22 mouse cellular contexts compared by ENCODE assay signal in the genomic region with DNA sequence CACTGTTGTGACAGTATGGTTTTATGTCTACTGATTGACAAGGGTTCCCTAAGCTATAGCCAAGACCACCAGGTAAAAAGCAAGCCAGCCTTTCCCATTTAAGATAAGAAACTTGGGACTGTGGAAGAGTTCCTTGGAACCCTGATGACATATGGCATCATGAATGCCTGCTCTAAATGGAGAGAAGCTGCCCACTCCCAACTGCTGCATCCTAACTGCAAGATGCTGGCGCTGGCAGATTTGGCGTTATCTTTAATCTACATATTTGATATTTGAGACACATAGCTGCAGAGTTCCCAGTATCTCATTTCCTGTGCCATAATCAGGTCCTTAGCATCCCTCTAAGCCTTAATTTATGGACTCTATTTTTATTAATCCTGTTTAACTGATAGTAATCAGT.
DNase-seq lines count a peak whose midpoint lies in the region; ATAC-seq and TF ChIP-seq lines count a peak whose summit lies in the region.
"Had no signal": no experiment of that assay in that cellular context is flagged by ENCODE, and none has a peak within 500 bp of the region (broad histone marks: within the 10 kb centered on the region; RNA-seq: fewer than 3 reads in every experiment).

No protein-coding gene starts in this region.

- H3K36me3 ChIP-seq in hindbrain, embryonic 13.5 days, result no peaks in the 10 kb centered on the region
- H3K36me3 ChIP-seq in liver, embryonic 12.5 days, result no peaks in the 10 kb centered on the region
- H3K36me3 ChIP-seq: embryonic facial prominence, embryonic 15.5 days; heart, embryonic 12.5 days; hindbrain, embryonic 12.5 days; limb, embryonic 15.5 days; midbrain, embryonic 12.5 days; neural tube, embryonic 12.5 days had no signal

- H3K9ac ChIP-seq in hindbrain, embryonic 13.5 days, result no peak overlapping the region
- no peak overlapping the region for H3K9ac ChIP-seq in liver, embryonic 12.5 days
- H3K9ac ChIP-seq: embryonic facial prominence, embryonic 15.5 days; heart, embryonic 12.5 days; hindbrain, embryonic 12.5 days; limb, embryonic 15.5 days; midbrain, embryonic 12.5 days; neural tube, embryonic 12.5 days had no signal

- intact Hi-C loops in left cerebral cortex, postnatal 25 days (cut with DNase I), result loop anchor here (10.0 kb wide), 2 partner anchors 739 to 809 kb away; no protein-coding TSS in a partner anchor

- TF ChIP-seq CTCF in layer of hippocampus, adult 2 months (conservative IDR thresholded peaks at IDR 0.05), result no peak

- 96% methylated on average over 2 of the region's 2 CpGs for WGBS in hindbrain, embryonic 13.5 days
- WGBS in liver, embryonic 12.5 days (ENCODE audit: insufficient replicate concordance), result 72% methylated on average over 2 of the region's 2 CpGs

- H3K27ac ChIP-seq in layer of hippocampus, adult 2 months, result peak overlapping the region; percentile 59; the same call in 1 of the 2 replicates
- no peak overlapping the region for H3K27ac ChIP-seq in hindbrain, embryonic 13.5 days
- no peak overlapping the region for H3K27ac ChIP-seq in liver, embryonic 12.5 days
- H3K27ac ChIP-seq: embryonic facial prominence, embryonic 15.5 days; hindbrain, embryonic 12.5 days; limb, embryonic 15.5 days; midbrain, embryonic 12.5 days; neural tube, embryonic 12.5 days had no signal

- peak in 1 of 2 experiments; percentile 57 for DNase-seq in layer of hippocampus, adult 2 months (ENCODE audit: low spot score in 2 of 2)
- DNase-seq in layer of hippocampus, postnatal 25 days (ENCODE audit: extremely low spot score in 1 of 2, low spot score in 1 of 2), result no peak
- DNase-seq in frontal cortex, postnatal 36 days (ENCODE audit: low spot score in 2 of 2), result peak; percentile 36 to 76
- DNase-seq in left cerebral cortex, postnatal 25 days (ENCODE audit: low spot score in 2 of 2), result peak; percentile 26 to 91
- peak; percentile 76 for DNase-seq in telencephalon, adult 2 months (ENCODE audit: low read depth, low spot score)
- DNase-seq: adrenal gland, adult 8-10 months; cerebellum, adult 11 months; cerebellum, postnatal 25 days; heart, postnatal 14 days; kidney, adult 2 months; kidney, postnatal 10 days; lung, postnatal 10 days; thymus, postnatal 14 days had no signal

- H3K4me1 ChIP-seq in hindbrain, embryonic 13.5 days (replicated peaks), result no peaks in the 10 kb centered on the region
- H3K4me1 ChIP-seq in liver, embryonic 12.5 days, result no peaks in the 10 kb centered on the region
- H3K4me1 ChIP-seq: embryonic facial prominence, embryonic 15.5 days; heart, embryonic 12.5 days; hindbrain, embryonic 12.5 days; limb, embryonic 15.5 days; midbrain, embryonic 12.5 days; neural tube, embryonic 12.5 days had no signal

- no peaks in the 10 kb centered on the region for H3K27me3 ChIP-seq in hindbrain, embryonic 13.5 days
- no peaks in the 10 kb centered on the region for H3K27me3 ChIP-seq in liver, embryonic 12.5 days (replicated peaks)
- H3K27me3 ChIP-seq: embryonic facial prominence, embryonic 15.5 days; heart, embryonic 12.5 days; hindbrain, embryonic 12.5 days; limb, embryonic 15.5 days; midbrain, embryonic 12.5 days; neural tube, embryonic 12.5 days had no signal

- H3K4me2 ChIP-seq in hindbrain, embryonic 13.5 days, result no peak overlapping the region
- H3K4me2 ChIP-seq in liver, embryonic 12.5 days, result no peak overlapping the region
- H3K4me2 ChIP-seq: embryonic facial prominence, embryonic 15.5 days; heart, embryonic 12.5 days; hindbrain, embryonic 12.5 days; limb, embryonic 15.5 days; midbrain, embryonic 12.5 days; neural tube, embryonic 12.5 days had no signal

- no peaks in the 10 kb centered on the region for H3K9me3 ChIP-seq in hindbrain, embryonic 13.5 days
- no peaks in the 10 kb centered on the region for H3K9me3 ChIP-seq in liver, embryonic 12.5 days (replicated peaks)
- H3K9me3 ChIP-seq: embryonic facial prominence, embryonic 15.5 days; heart, embryonic 12.5 days; hindbrain, embryonic 12.5 days; limb, embryonic 15.5 days; midbrain, embryonic 12.5 days; neural tube, embryonic 12.5 days had no signal

- no peak for ATAC-seq in hindbrain, embryonic 13.5 days (ENCODE audit: low FRiP score)
- no peak for ATAC-seq in liver, embryonic 12.5 days
- ATAC-seq: inflammation-experienced regulatory T-cells, adult 6 months had no signal

- H3K4me3 ChIP-seq in layer of hippocampus, adult 2 months, result no peak overlapping the region
- H3K4me3 ChIP-seq in hindbrain, embryonic 13.5 days, result no peak overlapping the region
- no peak overlapping the region for H3K4me3 ChIP-seq in liver, embryonic 12.5 days
- H3K4me3 ChIP-seq: embryonic facial prominence, embryonic 15.5 days; heart, embryonic 12.5 days; hindbrain, embryonic 12.5 days; limb, embryonic 15.5 days; midbrain, embryonic 12.5 days; neural tube, embryonic 12.5 days had no signal

Comparison
In these comparisons a context has a peak if more than half of its experiments do, and no peak if none do; other contexts are left out.
1. DNase-seq: peak in frontal cortex, postnatal 36 days (2 of 2), left cerebral cortex, postnatal 25 days (2 of 2) and telencephalon, adult 2 months (single experiment); none in layer of hippocampus, postnatal 25 days (0 of 2).